Mouse (Mus musculus): ENCODE data around the gene Ldhc.

GRCm38 (mm10) chr7:46845211-46845977 lies 15.6 kb upstream of the Ldhc start:
- TF ChIP-seq EP300 (optimal IDR thresholded peaks at IDR 0.05) (no peak), CTCF (IDR thresholded peaks at IDR 0.05; ENCODE audit: low read depth) (no peak)

Data from stomach, postnatal 0 days (tissue).